Mouse (Mus musculus) embryonic stem cell, embryonic (primary cell): Measurements from ENCODE around the gene Gm17604.

ENCODE experiments used
- CTCF ChIA-PET, 4 experiments: fragments of 300-600 bp in 2 of 4; fragments of 350-600 bp in 2 of 4; sonication (Branson Sonifier 250); formaldehyde crosslinking; loops; one replicate each; lab custom pipeline; 2022; ENCODE audit warnings: inconsistent platforms in 2 of 4; lab: Charles Lee
- POLR2A ChIA-PET, 4 experiments: fragments of 300-600 bp in 2 of 4; fragments of 350-600 bp in 2 of 4; sonication (Branson Sonifier 250); formaldehyde crosslinking; loops; one replicate each; lab custom pipeline; 2022; ENCODE audit warnings: antibody characterized with exemption in 4 of 4, inconsistent platforms in 1 of 4; lab: Charles Lee

Gene Gm17604

DNA sequence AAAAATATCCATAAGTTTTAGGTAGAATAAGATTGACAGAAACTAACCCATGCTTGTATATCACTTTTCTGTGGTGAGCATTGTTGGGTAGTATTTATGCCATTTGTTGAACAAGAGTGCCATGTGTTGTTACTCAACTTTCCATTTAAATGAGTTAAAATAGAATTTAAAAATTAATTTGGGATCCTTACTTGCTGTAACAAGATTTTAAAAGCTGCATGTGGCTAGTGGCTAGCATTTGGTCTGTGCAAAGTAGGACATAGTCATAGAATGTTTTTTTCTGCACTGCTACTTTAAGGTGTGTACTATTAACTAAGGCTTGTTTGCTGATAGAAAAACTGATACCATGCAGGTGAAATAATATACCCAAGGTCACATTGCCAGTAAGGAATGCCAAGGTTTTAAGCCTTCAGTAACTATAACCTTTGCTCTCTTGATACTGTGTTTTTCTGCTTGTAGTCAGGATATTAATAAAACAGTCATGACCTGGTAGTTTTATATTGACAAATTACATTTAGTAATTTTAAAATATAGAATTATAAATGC, at the start of gene Gm17604:
Gene Gm17604, minus strand, starts transcription at position 51 of the 546 bp plus-strand sequence.
- POLR2A ChIA-PET = no interaction called here

DNA sequence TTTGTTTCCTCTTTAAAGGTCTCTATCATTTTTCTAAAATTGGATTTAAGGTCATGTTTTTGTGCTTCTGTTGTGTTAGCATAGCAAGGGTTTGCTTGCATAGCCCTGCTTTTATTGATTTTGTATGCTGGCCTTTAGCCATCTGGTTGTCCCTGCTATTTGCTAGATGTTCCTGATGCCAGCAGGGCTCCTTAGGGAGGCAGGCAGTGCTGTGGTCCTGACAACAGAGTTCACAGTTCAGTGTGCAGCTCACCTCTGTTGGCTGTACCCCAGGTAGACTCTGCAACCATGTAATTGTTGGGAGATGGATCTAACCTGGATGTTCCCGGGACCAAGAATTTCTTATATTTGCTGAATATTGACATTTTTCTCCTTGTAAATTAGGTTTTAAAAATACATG, 45.3 kb upstream of the Gm17604 start:
- ChIA-PET CTCF (no interaction called here), POLR2A (no interaction called here)

More for the DNA sequence above, at the start of gene Gm17604:
- CTCF ChIA-PET = no interaction called here

DNA sequence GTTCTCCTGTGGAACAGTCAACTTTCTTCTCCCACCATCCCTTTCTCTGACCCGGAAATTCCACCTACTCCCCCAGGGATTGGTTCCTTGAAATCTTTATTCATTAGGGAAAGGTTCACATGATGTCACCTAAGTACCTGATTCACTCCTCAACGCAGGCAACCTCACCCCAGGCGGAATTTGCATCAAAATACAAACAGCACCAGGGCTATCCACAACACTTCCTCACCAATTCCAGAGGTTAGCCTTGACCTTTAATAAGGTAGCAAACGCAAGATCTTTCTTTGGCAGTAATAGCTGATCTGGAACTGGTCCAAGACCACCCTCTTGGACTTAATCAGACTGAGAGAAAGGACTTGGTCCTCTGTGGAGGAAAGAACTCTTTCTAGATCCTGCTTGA, 1.5 kb downstream of the Gm17604 start:
- ChIA-PET POLR2A (interaction anchor here in 3 of 4 experiments (0.7 to 2.1 kb wide), 7 partner anchors 22 to 63 kb away, joined by 3 to 16 read pairs (median 4); partner anchors contain the start of genes Fancb (in 3 of the 3) and Mospd2 (in 3 of the 3)), CTCF (interaction anchor here in 1 of 4 experiments (0.6 kb wide), 1 partner anchor 554 kb away, joined by 4 read pairs; no protein-coding TSS in a partner anchor)

GRCm38 (mm10) chrX:164980193-164980775, 24.3 kb downstream of the Gm17604 start, which contains the start of the genes Mospd2 and Fancb:
TSS of gene Mospd2 (minus strand) at chrX:164980375.
TSS of gene Fancb (plus strand) at chrX:164980592.
- ChIA-PET POLR2A (interaction anchor here in 3 of 4 experiments (0.7 to 3.2 kb wide), 15 partner anchors 9 to 23 kb away, joined by 3 to 16 read pairs (median 4); no protein-coding TSS in a partner anchor), CTCF (no interaction called here)

DNA sequence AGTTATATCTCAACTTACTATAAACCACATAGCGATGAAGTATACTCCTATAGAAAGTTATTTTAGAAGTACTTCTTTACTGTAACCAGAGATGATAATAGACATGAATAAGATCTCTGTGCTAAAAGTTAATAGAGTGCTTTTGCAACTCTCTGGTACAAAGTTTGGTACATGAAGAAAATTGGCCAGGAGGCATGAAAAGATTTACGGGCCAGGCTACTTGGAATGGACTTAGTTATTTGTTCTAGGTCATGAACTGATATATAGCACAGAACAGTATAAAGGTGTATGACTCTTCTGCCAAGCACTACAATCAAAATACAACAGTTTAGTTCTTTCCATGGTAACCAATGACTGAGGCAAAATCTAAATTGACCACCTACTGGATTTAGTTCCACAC, 25.8 kb downstream of the Gm17604 start:
- CTCF ChIA-PET = no interaction called here

DNA sequence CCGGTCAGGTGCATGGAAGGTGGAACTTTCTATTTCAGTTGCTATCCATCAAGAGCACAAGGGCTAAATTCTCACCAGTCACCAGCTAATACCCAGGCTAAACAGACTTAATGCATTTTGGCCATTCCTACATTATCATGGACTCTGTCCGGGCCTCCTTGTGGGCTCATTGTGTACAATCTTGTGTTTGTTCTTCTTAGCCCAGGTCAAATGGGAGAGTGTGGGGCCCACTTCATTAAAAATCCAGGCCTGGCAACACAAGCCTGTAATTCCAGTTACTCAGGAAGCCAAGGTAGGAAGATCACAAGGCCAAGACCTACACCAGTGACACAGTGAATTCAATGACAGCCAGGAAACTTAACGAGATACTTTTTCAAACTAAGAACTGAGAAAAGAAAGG, 33.4 kb downstream of the Gm17604 start:
- CTCF ChIA-PET = no interaction called here
- POLR2A ChIA-PET = interaction anchor here in 2 of 4 experiments (1.1 to 3.6 kb wide), 2 partner anchors 9 kb away, joined by 3 to 16 read pairs; partner anchors contain the start of genes Fancb (in 2 of the 2) and Mospd2 (in 1 of the 2)

More for the DNA sequence above, 25.8 kb downstream of the Gm17604 start:
- POLR2A ChIA-PET = no interaction called here

DNA sequence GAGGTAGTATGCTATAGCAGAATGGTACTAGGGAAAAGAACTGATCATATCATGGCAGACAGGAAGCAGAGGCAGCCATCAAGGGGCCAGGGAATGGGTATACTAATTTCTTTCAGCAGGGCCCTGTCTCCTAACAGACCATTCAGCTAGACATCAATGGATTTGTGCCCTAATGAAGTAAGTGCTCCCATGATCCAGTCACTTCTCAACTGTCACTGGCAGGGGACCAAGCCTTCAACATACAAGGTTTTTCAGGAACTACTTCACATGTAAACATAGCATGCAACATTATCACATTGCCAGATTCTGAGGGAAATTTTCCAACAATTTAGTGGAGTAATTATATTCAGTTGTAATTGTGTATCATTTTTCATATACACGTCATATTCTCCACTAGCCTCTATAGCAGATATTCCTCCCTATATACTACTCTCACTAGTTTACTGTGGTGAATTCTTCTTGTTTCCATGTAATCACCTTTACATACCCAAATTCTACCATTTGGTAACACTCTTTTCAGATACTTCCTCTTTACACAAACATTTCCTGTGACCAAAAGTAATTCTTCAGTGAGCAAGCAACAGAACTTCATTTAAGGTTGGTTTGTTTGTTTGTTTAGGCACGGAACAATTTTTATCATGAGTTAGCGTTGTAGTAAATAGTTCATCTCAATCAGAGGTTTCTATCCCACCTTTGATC, 38.7 kb downstream of the Gm17604 start:
- POLR2A ChIA-PET = no interaction called here
- CTCF ChIA-PET = no interaction called here
